Mouse (Mus musculus) urinary bladder, postnatal 25 days (tissue): ENCODE measurements at regions not wholly inside any gene's neighbourhood (a gene's known extent, or its start where the extent isn't known, plus 50 kb on each side); places are given as distances from the start of the nearest gene placed in this dataset.

Source experiments
- DNase-seq: peaks from one replicate; pipeline ENCODE4 v3.0.0; 2022; ENCODE audit warnings: low spot score

DNA sequence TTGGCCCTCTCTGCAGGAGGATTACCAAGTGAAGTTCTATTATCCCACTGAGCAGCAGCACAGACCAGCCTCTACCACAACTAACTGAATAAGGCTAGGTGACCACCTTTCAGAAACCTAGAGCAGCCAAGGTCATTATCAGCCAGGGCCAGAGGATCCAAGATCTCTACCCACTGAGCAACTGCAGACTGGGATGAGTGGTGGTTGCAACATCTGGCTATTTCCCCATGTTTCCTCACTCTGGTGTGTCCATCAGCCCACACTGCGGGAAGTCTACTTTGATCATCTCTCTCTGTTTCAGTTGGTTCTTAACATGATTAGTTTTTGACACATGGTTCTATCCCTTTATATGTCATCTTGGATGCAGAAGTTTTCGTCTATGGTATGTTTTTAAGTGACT lies 157.2 kb downstream of the Cog6 start:
- no peak for DNase-seq

DNA sequence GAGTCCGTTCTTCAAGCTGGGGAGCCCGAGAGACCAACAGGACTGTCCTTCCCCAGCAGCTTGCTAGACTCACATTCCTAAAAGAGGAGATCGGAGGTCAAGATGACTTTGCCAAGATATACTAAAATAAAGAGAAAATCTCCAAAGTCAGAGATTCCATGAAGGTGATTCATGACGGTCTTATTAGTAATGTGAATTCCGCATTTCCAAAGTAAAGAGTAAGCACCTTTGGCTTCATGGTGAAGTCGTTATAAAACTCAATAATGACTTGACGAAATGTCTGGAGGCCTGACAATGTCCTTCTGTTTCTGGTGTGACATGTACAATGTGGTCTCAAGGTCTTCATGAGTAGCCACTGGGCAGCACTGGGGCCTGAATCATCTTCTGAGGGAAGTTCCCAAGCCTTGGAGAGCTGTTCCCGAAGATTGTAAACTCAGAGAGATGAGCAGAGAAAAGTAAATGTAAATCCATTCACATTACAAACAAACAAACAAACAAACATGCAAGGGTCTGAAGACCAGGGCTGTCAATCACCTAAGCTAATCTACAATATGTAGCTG lies 157.7 kb downstream of the Cog6 start:
- DNase-seq, result no peak

DNA sequence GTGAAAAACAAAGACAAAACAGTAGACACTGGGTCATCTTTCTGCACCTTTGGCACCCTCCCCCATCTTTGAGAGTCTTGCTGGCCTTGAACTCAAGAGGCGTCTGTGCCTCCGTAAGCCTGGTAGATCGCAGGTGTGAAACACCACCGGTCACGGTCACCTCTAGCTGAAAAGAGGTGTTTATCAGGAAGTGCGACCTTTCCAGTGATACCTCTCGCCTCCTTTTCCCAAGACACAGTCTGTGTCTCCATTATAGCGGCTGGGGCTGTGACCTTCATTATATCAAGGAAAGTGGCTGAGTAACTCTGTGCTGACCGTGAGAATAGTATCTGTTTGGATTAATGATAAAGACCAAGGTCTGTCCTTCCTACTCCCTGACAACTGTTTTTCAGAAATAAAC lies 158.8 kb downstream of the Cog6 start:
- DNase-seq, result no peak

DNA sequence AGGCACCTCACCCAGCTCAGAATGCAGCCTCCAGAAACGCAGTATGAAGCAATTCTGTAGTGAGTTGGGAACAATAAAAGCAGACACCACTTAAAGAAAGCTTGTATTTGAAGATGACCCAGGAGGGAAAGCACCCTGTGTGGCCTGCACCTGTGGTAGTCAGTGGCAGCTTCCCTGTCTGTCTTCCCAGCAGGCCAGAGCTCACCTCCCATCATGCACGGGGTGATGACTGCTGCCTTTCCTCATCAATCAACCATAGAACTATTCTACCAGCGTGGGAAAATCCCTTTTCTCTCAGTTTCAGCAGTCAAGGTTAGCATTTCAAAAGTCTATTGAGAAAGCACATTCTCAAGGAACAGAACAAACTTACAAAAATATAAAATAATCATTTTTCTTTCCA lies 160.0 kb downstream of the Cog6 start:
- DNase-seq, result no peak

DNA sequence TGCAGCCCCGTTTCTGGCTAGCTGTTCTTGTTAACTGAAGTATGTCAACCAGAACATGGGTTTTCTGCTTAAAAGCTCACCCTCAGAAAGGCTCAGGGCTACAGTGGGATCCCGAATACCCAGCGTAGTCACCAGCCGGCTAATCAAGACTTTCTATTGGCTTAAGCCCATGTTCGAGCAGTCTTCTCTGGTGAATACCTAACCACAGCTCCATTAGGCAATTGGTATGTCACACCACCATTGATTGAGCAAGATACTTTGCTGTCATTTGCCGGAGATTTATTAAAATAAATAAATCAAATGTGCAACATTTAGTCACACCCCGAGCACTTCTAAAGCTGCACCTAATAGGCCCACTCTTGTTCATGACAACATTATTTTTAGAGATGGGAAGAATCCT lies 162.5 kb downstream of the Cog6 start:
- DNase-seq, result no peak

DNA sequence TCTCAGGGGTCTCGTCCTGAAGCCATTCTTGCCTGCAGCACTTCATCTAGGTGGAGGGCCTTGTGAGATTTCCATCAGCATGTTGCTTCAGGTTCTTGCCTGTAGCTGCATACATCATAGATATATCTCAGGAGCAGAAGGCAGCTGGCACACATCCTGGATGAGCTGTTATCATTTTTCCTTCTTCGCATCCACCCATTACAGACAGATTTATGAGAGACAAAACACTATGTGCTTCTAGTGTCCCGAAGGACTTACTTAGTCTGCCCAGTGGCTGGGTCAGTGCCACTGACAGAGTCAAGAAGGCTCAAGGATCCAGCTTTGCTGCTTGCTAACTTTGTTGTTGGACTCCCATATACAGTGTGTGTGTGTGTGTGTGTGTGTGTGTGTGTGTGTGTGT lies 163.9 kb downstream of the Cog6 start:
- DNase-seq, result no peak

DNA sequence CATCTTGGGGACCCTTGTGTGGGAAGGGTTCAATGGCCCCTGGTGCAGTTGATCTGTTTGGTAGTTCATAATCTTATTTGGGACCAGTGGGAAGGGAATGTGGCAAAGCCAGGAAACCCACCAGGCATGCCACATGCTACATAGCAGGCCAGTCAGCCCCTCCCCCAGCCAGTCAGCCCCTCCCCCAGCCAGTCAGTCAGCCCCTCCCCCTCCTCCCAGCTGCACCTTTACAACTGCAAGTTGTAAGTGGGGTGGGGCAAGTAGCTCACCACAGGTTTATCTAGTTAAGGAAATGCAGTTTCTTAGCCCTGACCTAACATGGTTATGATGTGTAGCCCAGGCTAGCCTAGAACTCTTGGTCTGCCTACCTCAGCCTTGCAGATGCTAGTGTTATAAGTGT lies 171.9 kb downstream of the Cog6 start:
- DNase-seq, result no peak

DNA sequence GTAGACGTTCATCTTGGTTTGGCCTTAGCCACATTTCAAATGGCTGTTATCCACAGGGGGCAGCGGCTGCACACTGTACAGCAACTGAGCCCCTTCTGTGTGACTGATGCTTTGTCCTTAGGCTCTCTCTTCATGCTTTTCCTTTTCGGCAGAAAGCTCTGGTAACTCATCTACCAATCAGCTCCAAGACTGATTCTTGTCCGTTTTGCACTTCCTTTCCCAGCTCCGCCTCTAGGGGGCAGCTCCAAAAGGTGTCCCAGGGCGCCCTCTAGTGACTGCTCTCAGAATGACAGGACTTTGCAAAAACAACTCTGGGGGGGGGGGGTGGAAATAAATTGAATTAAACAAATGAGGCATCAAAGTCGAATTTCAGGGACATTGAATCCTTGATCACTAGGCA lies 173.0 kb downstream of the Cog6 start:
- DNase-seq, result peak; percentile 89

DNA sequence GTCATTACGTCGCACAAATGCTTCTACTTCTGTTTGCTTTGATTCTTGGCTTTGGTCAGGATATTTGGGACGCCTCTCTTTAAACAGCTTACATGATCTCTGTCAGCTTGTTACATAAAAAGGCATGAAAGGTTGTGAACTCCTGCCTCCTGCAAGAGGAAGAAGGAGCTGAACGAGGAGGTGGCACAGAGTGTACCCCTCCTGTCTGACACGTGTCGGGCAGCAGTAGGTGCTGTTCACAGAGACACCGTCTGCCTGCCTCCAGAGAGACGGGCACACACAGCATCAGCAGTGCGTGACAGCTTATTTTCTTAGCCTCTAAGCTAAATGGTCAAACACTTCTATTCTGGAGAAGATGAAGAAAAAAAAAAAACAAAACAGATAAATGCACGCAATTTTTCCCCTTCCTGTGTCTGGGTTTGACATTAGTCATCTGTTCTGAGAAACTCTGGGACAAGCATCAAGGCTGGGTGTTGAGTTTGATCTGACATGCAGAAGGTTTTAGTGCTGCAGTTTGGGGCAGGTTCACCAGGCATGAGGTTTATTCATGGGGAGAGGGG lies 174.1 kb downstream of the Cog6 start:
- no peak for DNase-seq

DNA sequence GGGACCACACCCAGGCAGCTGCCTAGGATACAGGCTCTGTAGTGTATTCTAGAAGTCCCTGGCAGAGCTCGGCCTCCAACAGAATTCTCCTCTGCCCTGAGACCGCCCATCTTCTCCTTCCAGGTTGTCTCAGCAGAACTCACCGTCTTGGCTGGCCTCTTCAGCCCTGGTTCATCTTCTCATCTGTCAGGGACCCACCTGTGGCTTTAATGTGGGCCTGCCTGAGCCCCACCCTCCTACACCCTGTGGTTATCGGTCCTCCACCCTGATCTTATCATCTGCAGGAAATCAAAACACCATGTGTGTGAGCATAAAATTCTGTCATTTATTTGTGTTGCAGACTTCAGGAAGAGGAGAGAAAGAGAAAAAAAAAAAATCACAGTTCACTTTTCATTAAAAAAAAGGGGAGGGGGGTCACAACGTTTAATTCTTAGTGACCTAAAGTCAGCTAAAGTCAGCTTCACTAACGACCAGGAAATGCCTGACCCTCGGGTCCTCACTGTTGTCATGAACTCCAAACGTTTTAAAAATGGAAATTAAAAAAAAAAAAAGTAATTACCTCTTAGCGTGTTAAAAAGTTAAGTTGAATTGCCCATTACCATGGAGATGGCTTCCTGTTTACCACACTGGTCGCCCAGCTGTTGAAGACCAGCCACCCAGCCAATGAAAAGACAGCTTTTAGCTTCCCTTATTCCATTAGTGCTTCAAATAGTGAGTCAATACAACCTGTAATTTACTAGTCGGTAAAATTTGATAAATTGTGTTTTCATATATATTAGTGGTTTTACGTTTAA lies 176.7 kb downstream of the Cog6 start:
- DNase-seq, result no peak

DNA sequence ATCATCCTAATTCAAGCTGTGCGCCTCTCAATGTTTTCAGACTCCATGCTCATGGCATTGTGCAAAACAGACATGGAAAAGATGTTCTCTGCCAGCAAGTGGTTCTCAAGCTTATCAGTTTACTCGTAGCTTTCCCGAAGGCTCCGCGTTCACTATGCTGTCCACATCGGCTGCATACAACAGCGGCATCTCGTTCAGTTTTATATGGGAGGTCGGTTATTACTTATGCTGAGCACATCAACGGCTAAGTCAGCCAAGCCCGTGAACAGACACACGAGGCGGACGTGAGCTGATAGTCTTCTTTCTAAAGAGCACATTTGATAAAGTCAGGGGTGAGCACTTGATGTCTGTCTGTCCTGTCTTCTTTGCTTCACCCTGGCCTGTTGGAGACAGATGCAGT lies 179.0 kb downstream of the Cog6 start:
- no peak for DNase-seq

DNA sequence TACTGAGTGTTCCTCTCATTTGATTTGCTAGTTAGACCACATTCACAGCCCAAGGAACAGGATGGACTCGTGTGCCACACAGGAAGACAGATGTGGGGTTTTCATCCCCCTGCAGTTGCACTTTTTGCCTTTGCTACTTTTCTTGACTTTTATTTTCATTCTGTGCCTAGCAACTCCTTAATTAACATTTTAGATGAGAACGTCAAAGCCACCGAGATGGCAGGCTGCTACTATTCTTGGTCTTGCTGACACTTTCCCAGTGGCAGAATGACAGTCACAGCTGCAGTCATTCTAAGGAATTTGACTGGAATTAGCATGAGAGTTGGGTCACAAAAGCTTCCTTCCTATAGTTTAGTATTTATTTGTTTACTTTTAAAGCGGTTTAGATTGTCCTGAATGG lies 179.5 kb downstream of the Cog6 start:
- no peak for DNase-seq

DNA sequence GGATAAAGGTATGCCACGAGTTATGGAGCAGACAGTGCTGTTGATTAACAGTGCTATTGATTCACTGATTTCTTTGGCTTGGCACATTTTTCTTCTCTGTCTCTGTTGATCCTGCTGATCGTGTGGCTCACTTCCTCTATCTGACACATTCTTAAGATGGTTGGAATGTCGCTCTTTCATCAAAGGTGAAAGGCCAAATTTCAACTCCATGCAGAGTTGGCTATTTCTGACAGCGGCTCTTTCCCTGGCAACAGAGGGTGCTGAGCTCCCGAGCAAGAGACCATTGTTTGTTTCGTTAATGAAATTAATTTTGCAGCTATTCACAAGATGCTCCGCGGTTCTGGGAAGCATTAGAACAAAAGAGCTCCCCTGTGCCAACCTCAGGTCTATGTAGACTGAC lies 180.3 kb downstream of the Cog6 start:
- no peak for DNase-seq

DNA sequence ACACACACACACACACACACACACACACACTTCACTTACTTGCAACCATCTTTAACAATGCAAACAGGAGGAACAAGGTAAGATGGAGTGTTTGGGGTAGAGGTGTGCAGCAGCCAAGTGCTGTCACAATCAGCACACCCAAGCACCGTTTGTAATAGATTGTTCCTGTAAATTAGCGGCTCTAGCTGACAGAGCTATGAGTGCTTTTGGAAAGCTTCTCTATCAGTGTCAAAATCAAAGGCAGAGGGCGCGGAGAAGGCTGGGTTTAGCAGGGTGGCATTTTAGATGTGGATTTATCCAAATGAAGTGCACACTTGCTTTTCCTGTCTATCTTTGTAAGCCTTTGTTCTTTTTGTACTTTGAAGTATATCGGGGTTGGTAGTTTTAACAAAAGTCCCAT lies 184.6 kb downstream of the Cog6 start:
- no peak for DNase-seq

DNA sequence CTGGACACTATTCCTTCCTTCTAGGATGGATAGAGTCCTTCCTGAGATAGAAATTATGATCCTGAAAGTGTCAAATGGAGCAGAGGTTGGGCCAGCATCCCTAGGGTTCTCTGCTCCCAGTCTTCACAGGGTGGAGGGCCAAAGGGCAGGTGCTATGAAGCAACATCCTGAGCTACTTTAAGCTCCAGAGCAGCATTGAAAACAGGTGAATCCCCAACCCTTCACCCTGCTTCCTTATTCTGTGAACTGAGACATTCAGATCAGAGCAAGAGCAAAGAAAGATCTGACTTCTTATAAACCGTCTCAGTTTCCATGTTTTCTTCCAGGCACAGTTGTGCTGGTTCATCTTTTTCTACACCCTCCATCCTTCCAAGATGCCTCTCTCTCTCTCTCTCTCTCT lies 185.1 kb downstream of the Cog6 start:
- no peak for DNase-seq

DNA sequence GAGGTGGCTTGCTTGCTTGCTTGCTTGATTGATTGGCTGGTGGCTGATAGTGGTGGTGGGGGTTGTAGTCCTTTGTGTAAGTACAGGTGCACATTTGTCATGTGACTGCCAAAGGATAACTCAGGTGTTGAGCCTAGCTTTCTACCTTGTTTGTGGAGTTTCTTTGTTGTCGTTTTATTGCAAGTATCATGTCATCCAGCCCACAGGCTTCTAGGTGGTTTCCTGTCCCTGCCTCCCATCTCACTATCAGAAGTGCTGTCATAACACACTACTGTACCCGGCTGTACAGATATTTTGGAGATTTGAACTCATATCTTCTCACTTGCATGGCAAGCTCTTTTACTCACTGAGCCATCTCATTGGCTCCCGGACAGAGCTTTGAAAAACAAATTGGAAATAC lies 186.9 kb downstream of the Cog6 start:
- no peak for DNase-seq

DNA sequence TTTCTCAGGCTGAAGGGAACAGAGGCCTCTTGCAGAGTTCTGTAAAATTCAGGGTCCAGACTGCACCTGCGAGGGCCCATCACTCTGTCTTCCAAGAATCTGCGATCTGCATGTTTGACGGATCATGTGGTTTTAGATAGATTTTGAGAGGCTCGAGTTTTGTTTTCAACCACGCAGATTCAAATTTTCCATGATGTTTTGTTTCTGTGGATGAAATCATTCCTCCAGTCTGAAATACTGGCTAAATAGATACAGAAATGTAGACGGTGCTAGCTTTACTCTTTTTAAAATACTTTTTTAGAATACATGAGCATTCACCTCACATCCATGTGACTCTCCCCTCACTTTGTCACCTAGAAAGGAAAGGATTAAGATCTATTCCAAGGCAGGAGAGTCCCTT lies 188.0 kb downstream of the Cog6 start:
- no peak for DNase-seq

DNA sequence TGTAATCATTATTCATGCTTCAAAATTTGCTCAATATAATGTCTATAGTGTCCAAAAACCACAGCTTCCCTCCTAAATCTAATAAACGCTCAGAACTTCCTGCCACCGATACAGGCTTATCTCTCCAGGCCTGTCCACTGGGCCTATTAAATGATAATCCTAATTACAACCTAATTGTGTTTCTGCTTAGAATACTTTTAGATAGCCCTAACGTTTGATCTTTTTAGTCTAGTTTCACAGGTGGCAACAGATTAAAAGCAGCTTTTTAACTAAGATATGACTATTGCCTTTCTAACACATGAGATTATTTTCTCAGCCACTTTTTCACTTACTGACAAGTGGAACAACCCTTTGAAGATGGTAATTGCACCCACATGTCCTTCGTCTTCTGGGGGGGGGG lies 188.6 kb downstream of the Cog6 start:
- DNase-seq, result no peak

DNA sequence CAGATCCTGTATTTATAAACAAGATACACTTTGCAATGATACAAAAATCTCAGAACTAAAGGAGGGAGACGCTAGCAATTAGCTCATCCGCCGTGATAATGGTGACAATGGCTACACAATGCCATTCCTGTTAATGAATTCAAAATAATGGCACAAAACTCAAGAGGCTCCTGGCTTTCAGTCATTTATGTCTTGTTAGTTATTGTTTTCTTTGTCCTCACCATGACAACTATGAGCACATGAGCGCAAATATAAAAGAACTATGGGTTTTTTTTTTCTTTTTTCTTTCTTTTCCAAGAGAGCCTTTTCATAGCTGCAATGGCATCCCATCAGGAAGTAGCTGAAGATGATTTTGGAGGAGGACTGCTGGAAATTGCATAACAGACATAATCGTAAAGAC lies 194.2 kb downstream of the Cog6 start:
- no peak for DNase-seq

DNA sequence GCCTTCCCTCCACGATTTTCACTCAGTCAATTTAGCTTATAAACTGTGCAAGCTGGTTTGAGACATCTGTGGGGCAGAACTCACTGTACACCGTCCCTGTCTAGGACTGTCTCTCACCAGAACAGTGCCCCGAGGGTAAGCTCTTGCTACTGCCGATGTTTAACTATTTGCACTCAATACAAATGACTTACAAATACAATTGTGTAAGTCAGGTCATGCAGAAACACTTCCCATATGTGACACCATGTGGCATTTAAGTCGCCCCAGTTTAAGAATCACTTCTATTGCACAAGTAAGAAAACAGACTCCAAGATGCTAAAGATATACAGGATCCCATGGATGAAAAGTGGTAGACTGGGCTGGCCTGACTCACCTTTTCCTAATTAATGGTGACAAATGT lies 195.6 kb downstream of the Cog6 start:
- no peak for DNase-seq

DNA sequence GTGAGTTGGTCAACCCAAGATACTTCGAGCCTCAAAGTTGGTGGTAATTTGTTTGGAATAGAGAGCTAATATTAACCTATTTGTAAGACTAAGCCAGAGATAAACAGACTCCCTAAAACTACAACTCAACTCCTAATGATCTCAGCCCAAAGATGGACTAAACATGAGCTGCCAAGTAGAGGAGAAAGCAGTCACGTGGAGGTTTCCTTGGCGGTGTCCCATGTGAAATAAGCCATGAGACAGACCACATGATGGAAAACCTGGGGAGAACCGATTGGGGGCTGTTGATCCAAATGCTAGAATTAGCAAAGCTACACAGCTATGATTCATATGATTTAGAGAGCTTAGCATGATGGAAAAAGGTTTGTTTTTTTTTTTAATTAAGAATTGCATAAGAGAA lies 198.6 kb downstream of the Cog6 start:
- no peak for DNase-seq

DNA sequence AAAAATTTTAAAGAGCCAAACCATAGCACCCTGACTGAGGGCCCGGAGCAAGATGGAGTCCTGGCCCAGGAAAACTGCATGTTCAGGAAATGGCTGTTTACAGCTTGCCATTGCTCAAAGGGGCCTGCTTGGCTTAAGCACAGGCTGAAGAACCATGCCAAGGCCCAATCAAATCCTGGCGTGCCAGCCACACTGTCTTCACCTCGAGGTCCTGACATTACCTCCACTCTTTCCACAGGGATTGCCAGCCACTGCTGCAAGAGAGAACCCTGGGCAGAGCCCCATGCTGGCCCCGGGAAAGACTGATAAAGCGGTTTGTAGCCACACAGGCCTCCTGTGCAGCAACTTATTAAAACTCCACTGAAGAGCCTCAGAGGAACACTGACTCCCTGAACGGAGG lies 199.6 kb downstream of the Cog6 start:
- DNase-seq, result no peak

DNA sequence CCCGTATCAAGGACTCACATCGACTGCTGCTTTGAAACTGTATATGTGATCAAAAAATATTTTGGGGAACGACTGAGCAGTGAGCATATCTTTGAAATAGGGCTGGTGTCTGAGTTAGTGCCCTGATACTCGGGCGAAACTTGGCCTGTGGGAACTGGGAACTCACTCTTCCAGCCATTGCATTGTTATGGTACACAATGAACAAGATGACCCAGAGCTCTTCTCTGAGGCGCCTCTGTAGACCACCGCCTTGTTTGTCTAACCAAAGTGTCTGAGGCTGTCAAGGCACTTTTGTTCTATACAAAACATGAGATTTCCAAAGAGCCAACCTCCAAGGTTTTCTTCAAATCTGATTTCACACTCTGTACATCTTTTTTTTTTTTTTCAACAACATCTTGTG lies 201.5 kb downstream of the Cog6 start:
- no peak for DNase-seq

DNA sequence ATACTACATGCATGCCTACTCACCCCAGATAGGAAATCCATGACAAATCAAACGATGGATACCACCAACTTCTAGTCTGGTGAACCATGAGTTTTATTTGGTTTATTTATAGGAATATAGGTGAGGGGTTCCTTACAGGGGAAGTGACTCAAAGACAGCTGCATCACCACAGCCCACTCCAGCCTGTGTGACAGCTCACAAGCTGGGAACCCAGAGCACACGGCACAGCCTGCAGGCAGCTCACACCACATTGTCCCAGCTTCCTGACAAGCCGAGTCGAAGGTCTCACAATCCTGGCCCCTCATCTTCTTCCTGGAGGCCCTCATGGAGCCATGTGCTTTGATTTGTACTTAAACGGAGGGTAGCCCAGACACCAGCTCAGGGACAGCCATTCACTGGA lies 214.7 kb downstream of the Cog6 start:
- DNase-seq, result no peak
